Mouse (Mus musculus): ENCODE measurements around the gene Eftud2. TPM values are rescaled to one million over a fixed set of nuclear protein-coding genes. Genes with fewer than 3 reads are reported as not detected.

Gene Eftud2
- polyA plus RNA-seq, 1 experiment from 2014 or later, result 183 TPM

GRCm38 (mm10) chr11:102808246-102808645 is 72.5 kb downstream of the Eftud2 start:
- ATAC-seq (replicated peaks), result no peak
- WGBS, result 79% methylated on average over 5 of the region's 5 CpGs
- Histone ChIP-seq H3K27me3 (no peaks in the 10 kb centered on the region), H3K9ac (replicated peaks) (no peak overlapping the region), H3K4me2 (replicated peaks) (no peak overlapping the region), H3K4me1 (peaks cover 20% of the 10 kb centered on the region), H3K27ac (replicated peaks) (no peak overlapping the region), H3K4me3 (no peak overlapping the region), H3K36me3 (no peaks in the 10 kb centered on the region), H3K9me3 (no peaks in the 10 kb centered on the region)

DNA sequence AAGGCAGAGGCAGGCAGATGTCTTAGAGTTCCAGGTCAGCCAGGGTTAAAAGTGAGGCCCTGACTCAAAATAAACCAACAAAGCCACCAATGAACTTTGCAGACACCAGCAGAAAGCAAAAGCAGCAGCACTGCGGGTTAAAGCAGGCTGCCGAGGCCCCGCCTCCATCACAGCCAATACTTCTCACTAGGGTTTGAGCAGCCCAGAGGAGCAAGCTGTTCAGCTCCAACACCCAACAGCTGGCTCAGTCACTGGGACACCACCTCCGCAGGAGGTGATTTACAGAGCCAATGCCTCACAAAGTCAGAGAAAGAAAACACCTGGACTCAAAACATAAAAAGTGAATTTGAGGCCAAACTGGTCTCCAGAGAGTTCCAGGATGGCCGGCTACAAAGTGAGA is 77.3 kb downstream of the Eftud2 start:
- H3K9me3 ChIP-seq, result no peaks in the 10 kb centered on the region
- H3K27me3 ChIP-seq, result no peaks in the 10 kb centered on the region
- no peak overlapping the region for H3K4me2 ChIP-seq (replicated peaks)
- no peak overlapping the region for H3K27ac ChIP-seq (replicated peaks)
- peaks cover 33% of the 10 kb centered on the region for H3K36me3 ChIP-seq
- no peak for ATAC-seq (replicated peaks)
- 88% methylated on average over 5 of the region's 5 CpGs for WGBS
- H3K4me1 ChIP-seq, result peaks cover 5% of the 10 kb centered on the region; the same call in 1 of the 2 replicates
- H3K4me3 ChIP-seq, result no peak overlapping the region
- H3K9ac ChIP-seq (replicated peaks), result no peak overlapping the region

- no peak for ATAC-seq (replicated peaks)
- no peak overlapping the region for H3K9ac ChIP-seq (replicated peaks)
- H3K27me3 ChIP-seq, result no peaks in the 10 kb centered on the region
- WGBS, result 55% methylated on average over 8 of the region's 8 CpGs
- H3K4me2 ChIP-seq (replicated peaks), result no peak overlapping the region
- no peaks in the 10 kb centered on the region for H3K9me3 ChIP-seq
- H3K4me1 ChIP-seq, result no peaks in the 10 kb centered on the region; the same call in 1 of the 2 replicates
- no peak overlapping the region for H3K4me3 ChIP-seq
- H3K36me3 ChIP-seq, result peaks cover 9% of the 10 kb centered on the region; the same call in 1 of the 2 replicates
- H3K27ac ChIP-seq (replicated peaks), result no peak overlapping the region
Observed at GRCm38 (mm10) chr11:102794157-102794556, 86.6 kb downstream of the Eftud2 start.

DNA sequence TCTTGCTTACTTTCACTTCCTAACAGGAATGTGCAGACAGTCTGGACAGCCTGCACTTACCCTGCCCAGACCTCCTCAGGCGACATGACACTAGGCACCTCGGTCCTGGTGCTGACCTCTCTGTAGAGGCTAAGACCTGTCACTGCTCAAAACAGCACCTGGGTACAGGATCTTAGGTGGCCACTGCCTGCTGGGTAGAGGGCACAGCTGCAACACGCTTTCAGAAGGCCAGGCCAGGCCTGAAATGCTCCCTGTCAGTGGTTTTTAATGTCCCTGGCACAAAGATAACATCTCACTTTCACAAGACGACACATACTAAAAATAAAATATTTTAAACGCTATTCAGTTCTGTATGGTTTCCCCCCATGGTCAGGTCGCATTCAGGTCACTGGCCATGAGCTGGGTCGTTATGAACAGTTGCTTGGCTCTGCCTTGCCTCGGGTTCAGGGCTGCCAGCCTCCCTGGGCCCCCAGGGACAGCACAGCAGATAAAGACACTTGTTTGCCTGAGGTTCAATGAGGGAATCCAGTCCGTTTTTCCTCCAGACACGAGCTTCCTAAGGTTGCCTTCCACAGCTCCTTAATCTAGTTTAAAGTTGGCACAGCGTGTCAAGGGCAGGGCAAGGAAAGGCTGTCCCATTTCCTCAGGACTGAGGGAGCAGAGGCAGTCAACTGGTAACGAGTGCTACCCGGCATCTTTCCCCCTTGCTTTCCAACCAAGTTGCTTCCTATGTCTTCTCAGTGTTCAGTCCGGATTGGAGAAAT is 88.9 kb downstream of the Eftud2 start:
- Histone ChIP-seq H3K9ac (replicated peaks) (no peak overlapping the region), H3K9me3 (no peaks in the 10 kb centered on the region), H3K4me2 (replicated peaks) (no peak overlapping the region), H3K27ac (replicated peaks) (no peak overlapping the region), H3K36me3 (no peaks in the 10 kb centered on the region), H3K27me3 (no peaks in the 10 kb centered on the region), H3K4me1 (no peaks in the 10 kb centered on the region; the same call in 1 of the 2 replicates), H3K4me3 (no peak overlapping the region)
- 62% methylated on average over 14 of the region's 14 CpGs for WGBS
- no peak for ATAC-seq (replicated peaks)

Other genes with a start within 250 kb of the Eftud2 start
- gene Meioc, start 217.3 kb downstream of the Eftud2 start, polyA plus RNA-seq (2015; fragmentation: Nextera tagmentation; extraction: Ambion mirVana), result 0.08 and 0.10 TPM in 2 replicates
- gene Ccdc43, start 183.2 kb downstream of the Eftud2 start, polyA plus RNA-seq (2015; fragmentation: Nextera tagmentation; extraction: Ambion mirVana), result 44.9 and 48.3 TPM in 2 replicates
- gene Adam11, start 119.5 kb downstream of the Eftud2 start, polyA plus RNA-seq (2015; fragmentation: Nextera tagmentation; extraction: Ambion mirVana), result 22.1 and 25.6 TPM in 2 replicates
- 54.4 and 55.0 TPM in 2 replicates for gene Gjc1, start 61.3 kb downstream of the Eftud2 start, polyA plus RNA-seq (2015; fragmentation: Nextera tagmentation; extraction: Ambion mirVana)
- gene Higd1b, start 45.1 kb downstream of the Eftud2 start, polyA plus RNA-seq (2015; fragmentation: Nextera tagmentation; extraction: Ambion mirVana), result 12.8 and 13.0 TPM in 2 replicates
- 2.1 and 2.9 TPM in 2 replicates for gene Ccdc103, start 219 bp upstream of the Eftud2 start, polyA plus RNA-seq (2015; fragmentation: Nextera tagmentation; extraction: Ambion mirVana)
- 0.11 TPM in 1 of 2 replicates, not detected in the other for gene Fam187a, start 4.2 kb upstream of the Eftud2 start, polyA plus RNA-seq (2015; fragmentation: Nextera tagmentation; extraction: Ambion mirVana)
- gene Gfap, start 19.9 kb upstream of the Eftud2 start, polyA plus RNA-seq (2015; fragmentation: Nextera tagmentation; extraction: Ambion mirVana), result 0.88 and 0.93 TPM in 2 replicates
- 5.3 and 6.6 TPM in 2 replicates for gene Kif18b, start 44.1 kb upstream of the Eftud2 start, polyA plus RNA-seq (2015; fragmentation: Nextera tagmentation; extraction: Ambion mirVana)
- gene C1ql1, start 65.7 kb upstream of the Eftud2 start, polyA plus RNA-seq (2015; fragmentation: Nextera tagmentation; extraction: Ambion mirVana), result 1.8 and 1.9 TPM in 2 replicates
- gene Nmt1, start 147.2 kb upstream of the Eftud2 start, polyA plus RNA-seq (2015; fragmentation: Nextera tagmentation; extraction: Ambion mirVana), result 41.0 and 43.9 TPM in 2 replicates
- 152 and 168 TPM in 2 replicates for gene Dcakd, start 147.3 kb upstream of the Eftud2 start, polyA plus RNA-seq (2015; fragmentation: Nextera tagmentation; extraction: Ambion mirVana)
- 1.9 and 2.3 TPM in 2 replicates for gene Plcd3, start 220.7 kb upstream of the Eftud2 start, polyA plus RNA-seq (2015; fragmentation: Nextera tagmentation; extraction: Ambion mirVana)
- 14.6 and 14.8 TPM in 2 replicates for gene Acbd4, start 220.7 kb upstream of the Eftud2 start, polyA plus RNA-seq (2015; fragmentation: Nextera tagmentation; extraction: Ambion mirVana)
- gene Hexim1, start 235.2 kb upstream of the Eftud2 start, polyA plus RNA-seq (2015; fragmentation: Nextera tagmentation; extraction: Ambion mirVana), result 3.4 and 3.8 TPM in 2 replicates